Mouse (Mus musculus): Measurements from ENCODE around the gene Mical3. TPM values are rescaled to one million over a fixed set of nuclear protein-coding genes. Genes with fewer than 3 reads are reported as not detected.
"Not testable (repeated sequence)": the region's sequence is repeated elsewhere in the genome, so short reads cannot be mapped to it uniquely, and the experiment has no call there.

Mical3 gene
- polyA plus RNA-seq, 1 experiment from 2014 or later = 51.7 TPM

- Histone ChIP-seq H3K36me3 (ENCODE audit: control insufficient read depth, insufficient read depth, low read length) (peaks cover 13% of the 10 kb centered on the region), H3K9ac (replicated peaks; ENCODE audit: low read length) (no peak overlapping the region), H3K4me1 (ENCODE audit: control insufficient read depth, insufficient read depth, low read length) (no peaks in the 10 kb centered on the region), H3K4me3 (replicated peaks; ENCODE audit: low read depth, low read length) (no peak overlapping the region), H3K4me2 (ENCODE audit: low read length) (no peak overlapping the region), H3K27ac (replicated peaks; ENCODE audit: low read depth, low read length) (no peak overlapping the region), H3K9me3 (ENCODE audit: control insufficient read depth, low read length) (no peaks in the 10 kb centered on the region), H3K27me3 (ENCODE audit: control insufficient read depth, insufficient read depth, low read length) (no peaks in the 10 kb centered on the region)
- no peak for DNase-seq
- WGBS = 64% methylated on average over 2 of the region's 2 CpGs
- no peak for ATAC-seq (ENCODE audit: low FRiP score, low TSS enrichment)
These were observed 203.9 kb downstream of the Mical3 start for GRCm38 (mm10) chr6:120926880-120927279.

- H3K9ac ChIP-seq (replicated peaks; ENCODE audit: low read length); H3K36me3 ChIP-seq (ENCODE audit: control insufficient read depth, insufficient read depth, low read length); H3K27ac ChIP-seq (replicated peaks; ENCODE audit: low read depth, low read length); H3K9me3 ChIP-seq (ENCODE audit: control insufficient read depth, low read length); H3K4me1 ChIP-seq (ENCODE audit: control insufficient read depth, insufficient read depth, low read length); H3K27me3 ChIP-seq (ENCODE audit: control insufficient read depth, insufficient read depth, low read length); H3K4me2 ChIP-seq (ENCODE audit: low read length); H3K4me3 ChIP-seq (replicated peaks; ENCODE audit: low read depth, low read length); ATAC-seq (ENCODE audit: low FRiP score, low TSS enrichment); DNase-seq: not testable (repeated sequence)
- WGBS = 84% methylated on average over 2 of the region's 2 CpGs
These were observed 205.9 kb downstream of the Mical3 start for GRCm38 (mm10) chr6:120924791-120925321.

GRCm38 (mm10) chr6:120917975-120918374 is 212.8 kb downstream of the Mical3 start:
- ATAC-seq (ENCODE audit: low FRiP score, low TSS enrichment) (no peak), DNase-seq (no peak)
- Histone ChIP-seq H3K4me2 (ENCODE audit: low read length) (no peak overlapping the region), H3K4me3 (replicated peaks; ENCODE audit: low read depth, low read length) (no peak overlapping the region), H3K27me3 (ENCODE audit: control insufficient read depth, insufficient read depth, low read length) (no peaks in the 10 kb centered on the region), H3K9me3 (ENCODE audit: control insufficient read depth, low read length) (no peaks in the 10 kb centered on the region), H3K4me1 (ENCODE audit: control insufficient read depth, insufficient read depth, low read length) (peaks cover 4% of the 10 kb centered on the region), H3K27ac (replicated peaks; ENCODE audit: low read depth, low read length) (no peak overlapping the region), H3K36me3 (ENCODE audit: control insufficient read depth, insufficient read depth, low read length) (no peaks in the 10 kb centered on the region), H3K9ac (replicated peaks; ENCODE audit: low read length) (no peak overlapping the region)
- WGBS = 55% methylated on average over 3 of the region's 3 CpGs

- Histone ChIP-seq H3K4me2 (ENCODE audit: low read length) (peak overlapping the region; percentile 90), H3K27ac (replicated peaks; ENCODE audit: low read depth, low read length) (0 out of 2 replicates have a peak overlapping the region, but pooled peaks have one; percentile 20), H3K4me3 (replicated peaks; ENCODE audit: low read depth, low read length) (peak overlapping the region; percentile 60), H3K9ac (replicated peaks; ENCODE audit: low read length) (peak overlapping the region; percentile 76)
- not testable (repeated sequence) for H3K4me1 ChIP-seq (ENCODE audit: control insufficient read depth, insufficient read depth, low read length); H3K9me3 ChIP-seq (ENCODE audit: control insufficient read depth, low read length); H3K27me3 ChIP-seq (ENCODE audit: control insufficient read depth, insufficient read depth, low read length); ATAC-seq (ENCODE audit: low FRiP score, low TSS enrichment); DNase-seq; H3K36me3 ChIP-seq (ENCODE audit: control insufficient read depth, insufficient read depth, low read length)
- 28% methylated on average over 10 of the region's 14 CpGs for WGBS
These were observed 213.6 kb downstream of the Mical3 start for GRCm38 (mm10) chr6:120916972-120917881.

GRCm38 (mm10) chr6:120916074-120916971 is 214.5 kb downstream of the Mical3 start, which contains the start of gene Bid:
Gene Bid, minus strand, starts transcription at chr6:120916853.
- WGBS = 1% methylated on average over 67 of the region's 67 CpGs
- no peaks in the 10 kb centered on the region for H3K9me3 ChIP-seq (ENCODE audit: control insufficient read depth, low read length)
- DNase-seq (peak; percentile 85), ATAC-seq (ENCODE audit: low FRiP score, low TSS enrichment) (peak; percentile 90)
- peak within 1 kb of the TSS; percentile 60 for H3K4me3 ChIP-seq (replicated peaks; ENCODE audit: low read depth, low read length)
- peaks cover 4% of the 10 kb centered on the region for H3K4me1 ChIP-seq (ENCODE audit: control insufficient read depth, insufficient read depth, low read length)
- peak within 1 kb of the TSS; percentile 76 for H3K9ac ChIP-seq (replicated peaks; ENCODE audit: low read length)
- H3K27me3 ChIP-seq (ENCODE audit: control insufficient read depth, insufficient read depth, low read length) = no peaks in the 10 kb centered on the region
- no peaks in the 10 kb centered on the region for H3K36me3 ChIP-seq (ENCODE audit: control insufficient read depth, insufficient read depth, low read length)
- H3K4me2 ChIP-seq (ENCODE audit: low read length) = peak within 1 kb of the TSS; percentile 90
- H3K27ac ChIP-seq (replicated peaks; ENCODE audit: low read depth, low read length) = 0 out of 2 replicates have a peak within 1 kb of the TSS, but pooled peaks have one; percentile 20

- peak overlapping the region; percentile 90 for H3K4me2 ChIP-seq (ENCODE audit: low read length)
- no peaks in the 10 kb centered on the region for H3K9me3 ChIP-seq (ENCODE audit: control insufficient read depth, low read length)
- peaks cover 4% of the 10 kb centered on the region for H3K4me1 ChIP-seq (ENCODE audit: control insufficient read depth, insufficient read depth, low read length)
- no peak overlapping the region for H3K27ac ChIP-seq (replicated peaks; ENCODE audit: low read depth, low read length)
- ATAC-seq (ENCODE audit: low FRiP score, low TSS enrichment) (no peak), DNase-seq (no peak)
- H3K36me3 ChIP-seq (ENCODE audit: control insufficient read depth, insufficient read depth, low read length) = no peaks in the 10 kb centered on the region
- H3K9ac ChIP-seq (replicated peaks; ENCODE audit: low read length) = no peak overlapping the region
- WGBS = 38% methylated on average over 2 of the region's 2 CpGs
- H3K4me3 ChIP-seq (replicated peaks; ENCODE audit: low read depth, low read length) = no peak overlapping the region; the same call in 1 of the 2 replicates
- H3K27me3 ChIP-seq (ENCODE audit: control insufficient read depth, insufficient read depth, low read length) = no peaks in the 10 kb centered on the region
These were observed 215.2 kb downstream of the Mical3 start for GRCm38 (mm10) chr6:120915649-120915975.

- H3K4me1 ChIP-seq (ENCODE audit: control insufficient read depth, insufficient read depth, low read length) = peaks cover 4% of the 10 kb centered on the region
- peak; percentile 41 for DNase-seq
- WGBS = 41% methylated on average over 9 of the region's 9 CpGs
- no peak overlapping the region for H3K4me2 ChIP-seq (ENCODE audit: low read length)
- H3K9ac ChIP-seq (replicated peaks; ENCODE audit: low read length) = no peak overlapping the region
- H3K4me3 ChIP-seq (replicated peaks; ENCODE audit: low read depth, low read length) = no peak overlapping the region
- no peak overlapping the region for H3K27ac ChIP-seq (replicated peaks; ENCODE audit: low read depth, low read length)
- no peak for ATAC-seq (ENCODE audit: low FRiP score, low TSS enrichment)
- H3K9me3 ChIP-seq (ENCODE audit: control insufficient read depth, low read length) = no peaks in the 10 kb centered on the region
- no peaks in the 10 kb centered on the region for H3K36me3 ChIP-seq (ENCODE audit: control insufficient read depth, insufficient read depth, low read length)
- no peaks in the 10 kb centered on the region for H3K27me3 ChIP-seq (ENCODE audit: control insufficient read depth, insufficient read depth, low read length)
These were observed 215.7 kb downstream of the Mical3 start for GRCm38 (mm10) chr6:120914911-120915648.

- H3K4me3 ChIP-seq (replicated peaks; ENCODE audit: low read depth, low read length) = no peak overlapping the region
- DNase-seq (no peak), ATAC-seq (ENCODE audit: low FRiP score, low TSS enrichment) (no peak)
- no peaks in the 10 kb centered on the region for H3K9me3 ChIP-seq (ENCODE audit: control insufficient read depth, low read length)
- H3K4me2 ChIP-seq (ENCODE audit: low read length) = no peak overlapping the region
- no peaks in the 10 kb centered on the region for H3K36me3 ChIP-seq (ENCODE audit: control insufficient read depth, insufficient read depth, low read length)
- H3K27ac ChIP-seq (replicated peaks; ENCODE audit: low read depth, low read length) = no peak overlapping the region
- H3K27me3 ChIP-seq (ENCODE audit: control insufficient read depth, insufficient read depth, low read length) = no peaks in the 10 kb centered on the region
- no peak overlapping the region for H3K9ac ChIP-seq (replicated peaks; ENCODE audit: low read length)
- H3K4me1 ChIP-seq (ENCODE audit: control insufficient read depth, insufficient read depth, low read length) = peaks cover 4% of the 10 kb centered on the region
- 86% methylated on average over 4 of the region's 4 CpGs for WGBS
These were observed 216.3 kb downstream of the Mical3 start for GRCm38 (mm10) chr6:120914533-120914910.

All from midbrain, embryonic 14.5 days (tissue).